Mouse (Mus musculus): ENCODE data around the gene Usp30.

Usp30 gene

GRCm38 (mm10) chr5:114157236-114157635 lies 92.0 kb downstream of the Usp30 start:
- no peak for DNase-seq

DNA sequence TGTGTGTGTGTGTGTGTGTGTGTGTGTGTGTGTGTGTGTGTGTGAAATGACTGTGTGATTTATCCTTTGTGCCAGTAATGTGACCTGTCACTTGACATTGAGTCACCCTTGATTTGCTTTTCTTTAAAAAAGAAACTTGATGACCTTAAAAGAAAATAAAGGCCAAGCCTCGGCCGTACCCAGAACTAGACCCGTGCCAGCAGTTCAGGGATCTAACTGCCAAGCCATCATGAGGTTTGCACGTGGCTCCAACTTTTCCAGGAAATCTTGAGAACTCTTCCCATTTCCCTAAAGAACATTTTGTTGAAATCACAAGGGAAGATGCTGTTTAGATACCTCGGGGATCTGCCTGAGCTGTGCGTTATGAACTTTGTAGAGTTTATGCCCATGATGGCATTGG lies 96.2 kb downstream of the Usp30 start:
- no peak for DNase-seq

GRCm38 (mm10) chr5:114162106-114162815 lies 97.0 kb downstream of the Usp30 start:
- DNase-seq: no peak

- no peak for DNase-seq
Observed at GRCm38 (mm10) chr5:114163117-114163696, 97.9 kb downstream of the Usp30 start.

- no peak for DNase-seq
Observed at GRCm38 (mm10) chr5:114170345-114170744, 105.1 kb downstream of the Usp30 start.

DNA sequence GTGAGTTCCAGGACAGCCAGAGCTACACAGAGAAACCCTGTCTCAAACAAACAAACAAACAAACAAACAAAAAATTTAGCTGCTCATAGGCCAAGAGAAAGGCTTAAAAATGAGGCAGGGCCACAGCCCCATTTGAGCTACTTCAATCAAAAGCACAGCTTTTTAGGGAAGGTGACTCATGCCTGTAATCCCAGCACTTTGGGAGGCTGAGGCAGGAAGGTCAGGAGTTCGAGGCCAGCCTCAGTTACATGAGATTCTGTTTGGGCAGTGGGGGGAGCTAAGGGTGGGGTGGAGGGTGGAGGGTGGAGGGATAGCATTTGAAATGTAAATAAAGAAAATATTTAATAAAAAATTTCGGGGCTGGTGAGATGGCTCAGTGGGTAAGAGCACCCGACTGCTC lies 107.7 kb downstream of the Usp30 start:
- DNase-seq: no peak

GRCm38 (mm10) chr5:114173458-114173857 lies 108.2 kb downstream of the Usp30 start:
- no peak for DNase-seq

DNA sequence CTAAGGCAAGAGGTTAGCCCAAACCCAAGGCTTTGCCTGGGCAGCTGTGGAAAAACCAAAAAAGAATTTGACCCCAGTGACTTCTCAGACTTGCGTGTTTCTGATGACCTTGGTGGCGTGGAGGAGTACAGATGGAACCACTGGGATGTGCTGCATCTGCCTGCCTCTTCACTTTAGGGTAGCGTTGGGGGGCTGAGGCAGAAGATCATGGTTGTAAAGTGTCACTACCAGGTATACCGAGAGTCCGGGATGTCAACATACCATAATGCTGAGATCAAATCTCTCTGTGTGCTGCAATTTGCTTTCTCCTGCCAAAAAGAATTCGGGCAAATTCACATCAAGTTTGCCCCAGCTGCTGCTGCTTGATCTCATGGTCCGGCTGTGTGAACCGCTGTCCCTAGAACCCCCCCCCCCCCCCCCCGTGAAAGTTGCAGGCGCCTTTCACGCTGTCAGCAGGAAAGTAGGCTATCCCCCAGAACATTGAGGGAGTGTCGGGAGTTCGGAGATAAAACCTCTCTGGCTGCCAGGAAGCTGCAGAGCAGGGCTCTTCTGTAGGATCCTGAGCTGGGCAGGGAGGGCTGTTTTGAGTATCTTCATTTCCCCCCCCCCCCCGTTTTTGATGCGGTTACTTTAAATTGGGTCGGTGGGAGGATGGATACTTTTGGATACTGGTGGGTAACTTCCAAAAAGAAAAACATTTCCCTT lies 108.8 kb downstream of the Usp30 start:
- DNase-seq: no peak

Measured in kidney, postnatal 36 days (tissue).